Comparison of ENCODE assay signal across 22 mouse cellular contexts in the genomic region with DNA sequence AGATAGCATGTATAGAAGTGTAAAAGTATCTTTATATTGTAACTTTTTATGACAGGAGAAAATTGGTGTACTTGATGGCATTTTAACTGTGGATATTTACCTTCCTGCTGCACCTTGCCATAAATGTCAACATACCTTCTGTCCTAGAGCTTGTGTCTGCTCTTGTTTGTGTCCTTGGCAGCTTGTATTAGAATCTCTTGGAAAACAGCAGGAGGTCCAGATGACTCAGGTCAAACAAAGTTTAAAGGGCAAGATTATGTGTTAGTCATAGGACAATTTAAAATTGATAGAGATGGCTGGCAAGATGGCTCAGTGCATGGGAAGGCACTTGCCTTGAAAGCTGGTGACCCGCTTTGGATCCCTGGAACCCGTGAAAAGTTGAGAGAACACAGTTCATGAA.
DNase-seq lines count a peak whose midpoint lies in the region; TF ChIP-seq lines count a peak whose summit lies in the region.
"Had no signal": no experiment of that assay in that cellular context is flagged by ENCODE, and none has a peak within 500 bp of the region (broad histone marks: within the 10 kb centered on the region; RNA-seq: fewer than 3 reads in every experiment).

No protein-coding gene starts in this region.

- H3K4me1 ChIP-seq in liver, adult 2 months (ENCODE audit: control insufficient read depth, insufficient read depth, low read length): peaks cover 8% of the 10 kb centered on the region
- H3K4me1 ChIP-seq: forebrain, embryonic 10.5 days; forebrain, embryonic 13.5 days; heart, embryonic 15.5 days; hindbrain, embryonic 10.5 days; hindbrain, embryonic 13.5 days; intestine, embryonic 15.5 days had no signal

- H3K4me3 ChIP-seq in liver, adult 2 months (ENCODE audit: insufficient read depth, low read depth, low read length): no peak overlapping the region
- H3K4me3 ChIP-seq: forebrain, embryonic 10.5 days; forebrain, embryonic 13.5 days; heart, embryonic 12.5 days; heart, embryonic 15.5 days; hindbrain, embryonic 10.5 days; hindbrain, embryonic 13.5 days; intestine, embryonic 15.5 days had no signal

- DNase-seq in adrenal gland, adult (ENCODE audit: inconsistent age in 2 of 2, low spot score in 1 of 2): peak; percentile 18 to 69
- no peak for DNase-seq in adrenal gland, postnatal 14 days
- DNase-seq in liver, adult 2 months (ENCODE audit: extremely low read depth, low read depth, low spot score): peak; percentile 95
- DNase-seq in liver: no peak
- DNase-seq in brain, adult 2 months (ENCODE audit: low read depth, low spot score): peak; percentile 21
- no peak for DNase-seq in ovary, adult 18-20 months (ENCODE audit: low spot score)
- DNase-seq: adrenal gland, postnatal 10 days; cerebellum, adult 18-20 months; cerebellum, adult 9-10 months; cerebellum, postnatal 14 days; gastrocnemius, postnatal 10 days; gastrocnemius, postnatal 36 days; heart, postnatal 10 days; heart, postnatal 36 days had no signal

- WGBS in liver, adult 2 months: 43% methylated on average over 2 of the region's 2 CpGs

- TF ChIP-seq CTCF in liver, adult 2 months (IDR thresholded peaks at IDR 0.05; ENCODE audit: low read depth, low read length): no peak

- no peak for TF ChIP-seq POLR2A in liver, adult 2 months (IDR thresholded peaks at IDR 0.05; ENCODE audit: extremely low read depth, insufficient read depth, low read length)

- H3K36me3 ChIP-seq in liver, adult 2 months (ENCODE audit: control insufficient read depth, insufficient read depth, low read length): no peaks in the 10 kb centered on the region
- H3K36me3 ChIP-seq: heart, embryonic 12.5 days; heart, embryonic 15.5 days; hindbrain, embryonic 10.5 days; hindbrain, embryonic 13.5 days; intestine, embryonic 15.5 days had no signal

- H3K9ac ChIP-seq in liver, adult 2 months (ENCODE audit: low read depth, low read length): no peak overlapping the region
- H3K9ac ChIP-seq: forebrain, embryonic 13.5 days; heart, embryonic 12.5 days; heart, embryonic 15.5 days; hindbrain, embryonic 13.5 days; intestine, embryonic 15.5 days had no signal

- H3K79me2 ChIP-seq in liver, adult 2 months (ENCODE audit: control insufficient read depth, insufficient read depth, low read length): peaks cover 9% of the 10 kb centered on the region; the same call in 1 of the 2 replicates

- H3K27me3 ChIP-seq in liver, adult 2 months (ENCODE audit: control insufficient read depth, insufficient read depth, low read length): no peaks in the 10 kb centered on the region
- H3K27me3 ChIP-seq: forebrain, embryonic 13.5 days; heart, embryonic 12.5 days; heart, embryonic 15.5 days; hindbrain, embryonic 13.5 days; intestine, embryonic 15.5 days; Patski had no signal

- H3K27ac ChIP-seq in liver, adult 2 months (replicated peaks; ENCODE audit: insufficient read depth, low read depth, low read length): no peak overlapping the region
- H3K27ac ChIP-seq: forebrain, embryonic 10.5 days; forebrain, embryonic 13.5 days; heart, embryonic 15.5 days; hindbrain, embryonic 10.5 days; hindbrain, embryonic 13.5 days; intestine, embryonic 15.5 days had no signal

Comparison
In these comparisons a context has a peak if more than half of its experiments do, and no peak if none do; other contexts are left out.
1. DNase-seq: peak in adrenal gland, adult (2 of 2), liver, adult 2 months (single experiment) and brain, adult 2 months (single experiment); none in adrenal gland, postnatal 14 days (single experiment), liver (single experiment) and ovary, adult 18-20 months (single experiment).